Mouse (Mus musculus) liver, adult 2 months (tissue): Measurements from ENCODE around the gene Taok2.

Experiments used
- CTCF ChIP-seq: fragments of 200-500 bp; IDR thresholded peaks from 2 replicates; pipeline ENCODE4 v1.5.1; 2011; ENCODE audit warnings: low read depth, low read length, control low read depth
- POLR2A ChIP-seq: fragments of 200-500 bp; IDR thresholded peaks from 2 replicates; pipeline ENCODE4 v1.6.1; 2011; ENCODE audit warnings: low read length, control low read depth; ENCODE audit not compliant: insufficient read depth; ENCODE audit errors: extremely low read depth

DNA sequence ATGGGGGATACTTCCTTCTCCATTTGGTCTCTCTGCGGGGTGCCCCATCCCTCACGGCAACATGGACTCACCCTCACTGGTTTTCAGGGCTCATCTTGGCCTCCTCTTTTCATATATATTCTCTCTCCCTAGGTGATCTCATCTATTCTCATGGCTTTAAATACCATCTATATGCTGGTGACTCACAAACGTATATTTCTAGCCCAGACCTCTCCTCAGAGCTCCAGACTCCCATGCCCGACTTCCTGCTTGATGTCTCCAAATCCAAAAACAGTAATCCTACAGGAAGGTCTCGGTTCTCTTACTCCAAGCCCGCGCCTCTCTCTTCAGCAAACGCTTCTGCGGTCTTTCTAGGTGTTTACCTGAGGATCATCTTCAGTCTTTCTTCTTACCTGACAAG is 41.2 kb downstream of the Taok2 start:
- TF ChIP-seq POLR2A (no peak), CTCF (no peak)
